Mouse (Mus musculus) heart, embryonic 15.5 days (tissue): Measurements from ENCODE around the gene Grasp. TPM values are rescaled to one million over a fixed set of nuclear protein-coding genes. Genes with fewer than 3 reads are reported as not detected.
A peak's percentile ranks its signal among the peaks of the same experiment; 100 is the strongest.

Source experiments
- ATAC-seq: fragments of 200-750 bp; cut with Nextera tagmentation; replicated peaks from 2 replicates; pipeline ENCODE4 v1.8.0; 2017; ENCODE audit warnings: low read depth, moderate TSS enrichment; ENCODE audit not compliant: insufficient number of reproducible peaks, insufficient read depth, low FRiP score
- H3K27ac ChIP-seq: fragments of 300-500 bp; sonication (generic); 2 replicates; pipeline ENCODE4 v1.5.1; 2015; ENCODE audit warnings: mild to moderate bottlenecking, inconsistent platforms
- H3K27me3 ChIP-seq: fragments of 300-500 bp; sonication (generic); 2 replicates; pipeline ENCODE4 v1.6.1; 2015; ENCODE audit warnings: inconsistent platforms
- H3K36me3 ChIP-seq: fragments of 300-500 bp; sonication (generic); 2 replicates; pipeline ENCODE4 v1.6.1; 2015; ENCODE audit warnings: mild to moderate bottlenecking, inconsistent platforms
- H3K4me1 ChIP-seq: fragments of 300-500 bp; sonication (generic); replicated peaks from 2 replicates; pipeline ENCODE4 v1.6.1; 2015; ENCODE audit warnings: inconsistent platforms
- H3K4me2 ChIP-seq: fragments of 300-500 bp; sonication (generic); 2 replicates; pipeline ENCODE4 v1.6.1; 2015; ENCODE audit warnings: inconsistent platforms, mild to moderate bottlenecking, moderate library complexity
- H3K4me3 ChIP-seq: fragments of 300-500 bp; sonication (generic); 2 replicates; pipeline ENCODE4 v1.5.1; 2015; ENCODE audit warnings: mild to moderate bottlenecking, inconsistent platforms
- H3K9ac ChIP-seq: fragments of 300-500 bp; sonication (generic); 2 replicates; pipeline ENCODE4 v1.6.1; 2015; ENCODE audit warnings: mild to moderate bottlenecking, inconsistent platforms
- H3K9me3 ChIP-seq: fragments of 300-500 bp; sonication (generic); replicated peaks from 2 replicates; pipeline ENCODE4 v1.6.1; 2016; ENCODE audit warnings: inconsistent platforms
- WGBS: fragments of 180-500 bp; shearing (Covaris S2); methylation state at CpG from one replicate; pipeline ENCODE4 v1.1.7; 2015; ENCODE audit warnings: mixed read lengths; 5-methylcytosine and 5-hydroxymethylcytosine counted together
- polyA plus RNA-seq: library from polyadenylated mRNA; unstranded; fragments of >200 nt; fragmentation: Nextera tagmentation; extraction: Ambion mirVana; gene quantifications from 2 replicates; pipeline ENCODE4 v1.2.1, GENCODE M21; 2015

Grasp gene
- polyA plus RNA-seq, 1 experiment from 2014 or later = 3.3 TPM

DNA sequence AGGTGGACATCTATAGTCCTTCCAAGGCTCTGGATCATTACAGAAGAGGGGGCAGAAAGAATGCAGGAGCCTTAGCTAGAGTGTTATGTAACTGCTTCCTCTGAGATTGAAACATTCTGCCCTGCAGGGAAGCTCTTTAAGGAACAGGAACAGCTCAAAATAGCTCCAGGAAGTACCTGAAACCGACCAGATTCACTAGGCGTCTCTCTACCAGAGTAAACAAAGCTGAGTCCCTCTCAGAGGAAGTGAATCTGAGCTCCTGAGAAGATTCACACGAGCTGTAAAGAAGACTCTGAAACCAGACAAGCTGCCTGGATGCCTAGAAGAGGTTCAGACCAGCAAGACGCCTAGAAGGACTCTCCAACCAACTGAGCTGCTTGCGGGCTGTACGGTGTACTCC, 28.6 kb downstream of the Grasp start:
- ATAC-seq = no peak
- Histone ChIP-seq H3K27ac (no peak overlapping the region), H3K4me3 (no peak overlapping the region), H3K36me3 (no peaks in the 10 kb centered on the region), H3K9ac (no peak overlapping the region), H3K9me3 (no peaks in the 10 kb centered on the region), H3K4me1 (peaks cover 52% of the 10 kb centered on the region), H3K4me2 (no peak overlapping the region), H3K27me3 (no peaks in the 10 kb centered on the region)
- WGBS = 76% methylated on average over 6 of the region's 6 CpGs

DNA sequence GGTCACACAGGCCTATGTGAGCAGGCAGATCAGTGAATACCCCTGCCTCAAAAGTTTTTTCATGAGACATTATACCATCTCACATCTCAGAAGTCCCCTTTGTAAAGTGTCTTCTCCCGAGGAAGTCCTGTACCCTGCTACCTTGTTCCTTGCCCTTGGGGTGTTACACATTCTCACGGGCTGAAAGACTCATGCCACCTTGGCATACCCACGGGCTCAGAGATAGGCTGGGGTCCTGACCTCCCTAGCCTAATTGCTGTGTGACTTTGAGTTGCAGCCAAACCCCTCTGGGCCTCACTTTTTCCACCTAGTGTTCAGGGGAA, 29.5 kb downstream of the Grasp start:
- no peaks in the 10 kb centered on the region for H3K36me3 ChIP-seq
- H3K27ac ChIP-seq = peak overlapping the region; percentile 70
- H3K4me2 ChIP-seq = peak overlapping the region; percentile 83
- no peaks in the 10 kb centered on the region for H3K27me3 ChIP-seq
- H3K9ac ChIP-seq = peak overlapping the region; percentile 86
- H3K4me3 ChIP-seq = peak overlapping the region; percentile 60
- H3K9me3 ChIP-seq = no peaks in the 10 kb centered on the region
- peaks cover 44% of the 10 kb centered on the region for H3K4me1 ChIP-seq
- ATAC-seq = no peak
- 22% methylated on average over 3 of the region's 3 CpGs for WGBS

DNA sequence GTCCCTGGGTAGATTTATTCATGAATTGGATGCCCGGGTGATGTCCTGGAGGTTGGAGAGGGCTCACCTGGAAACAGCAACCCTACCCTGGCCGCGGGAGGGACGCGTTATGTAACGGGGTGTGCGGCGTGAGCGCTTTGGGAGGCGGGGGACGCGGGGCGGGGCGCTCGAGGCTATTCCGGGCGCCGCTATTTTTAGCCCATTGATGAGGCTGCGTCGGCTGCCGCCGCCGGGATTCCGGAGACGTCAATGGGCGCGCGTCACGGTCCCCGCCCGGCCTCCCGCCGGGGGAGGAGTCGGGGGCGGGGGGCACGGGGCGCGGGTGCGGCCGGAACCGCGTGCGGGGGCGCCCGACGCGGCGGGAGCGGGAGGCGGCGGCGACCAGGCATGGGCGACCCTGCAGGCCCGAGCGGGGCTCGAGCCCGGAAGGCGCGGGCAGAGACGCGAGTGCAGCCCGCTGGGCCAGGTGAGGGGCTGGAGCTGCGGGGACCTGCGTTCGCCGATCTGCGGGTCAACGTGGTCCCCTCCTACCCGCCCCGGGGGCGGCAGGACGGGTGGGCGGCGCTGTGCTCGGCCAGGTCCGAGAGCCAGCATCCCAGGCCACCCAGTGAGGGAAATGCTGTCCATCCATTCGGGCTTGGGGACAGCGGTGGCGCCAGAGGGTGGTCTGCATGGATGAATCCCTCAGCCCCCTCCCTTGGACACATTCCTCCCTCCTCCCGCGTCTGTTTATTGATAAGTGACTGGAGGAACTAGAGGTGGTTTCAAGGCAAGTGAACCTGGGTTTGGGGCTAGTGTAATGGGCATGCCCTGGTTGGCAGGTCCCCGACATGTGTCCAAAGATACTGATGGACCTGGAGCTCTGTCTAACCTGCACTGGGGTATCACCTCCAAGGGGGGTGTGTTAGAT, 30.2 kb downstream of the Grasp start, which contains the start of gene Nr4a1:
TSS of gene Nr4a1 (plus strand) at position 384 of the 910 bp plus-strand sequence.
- peak within 1 kb of the TSS; percentile 83 for H3K4me2 ChIP-seq
- peak; percentile 70 for ATAC-seq
- H3K4me1 ChIP-seq = peaks cover 38% of the 10 kb centered on the region
- peak within 1 kb of the TSS; percentile 70 for H3K27ac ChIP-seq
- H3K9me3 ChIP-seq = no peaks in the 10 kb centered on the region
- WGBS = 2% methylated on average over 81 of the region's 82 CpGs
- H3K27me3 ChIP-seq = no peaks in the 10 kb centered on the region
- H3K4me3 ChIP-seq = peak within 1 kb of the TSS; percentile 60
- H3K36me3 ChIP-seq = no peaks in the 10 kb centered on the region
- peak within 1 kb of the TSS; percentile 86 for H3K9ac ChIP-seq

DNA sequence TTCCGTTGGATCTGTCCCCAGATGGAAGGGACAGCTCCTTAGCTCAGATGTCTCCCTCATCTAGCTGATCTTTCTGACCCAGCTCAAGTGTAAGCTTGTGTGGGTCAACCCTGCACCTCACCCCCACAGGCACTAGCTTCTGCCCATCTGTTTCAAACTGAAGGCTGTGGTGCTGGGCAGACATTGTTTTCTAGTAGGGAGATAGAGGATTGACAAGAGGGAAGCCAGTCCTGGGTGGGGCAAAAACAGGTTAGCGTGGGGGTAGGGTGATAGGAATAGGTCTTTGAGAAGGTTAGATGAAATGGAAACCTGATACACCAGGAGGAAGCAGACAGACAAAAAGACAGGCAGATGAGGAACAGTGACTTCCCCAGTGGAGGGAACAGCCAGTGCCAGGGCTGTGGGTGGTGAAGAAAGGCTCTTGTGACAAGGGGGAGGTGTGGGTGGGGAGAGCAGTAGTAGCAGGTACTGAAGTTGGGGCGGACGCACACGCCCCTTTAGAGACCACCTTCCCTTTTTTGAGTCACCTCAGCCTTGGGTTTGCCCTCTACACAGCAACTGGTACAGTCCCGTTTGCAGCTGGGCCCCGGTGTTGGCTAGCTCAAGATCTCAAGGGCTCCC, 32.0 kb downstream of the Grasp start:
- no peak overlapping the region for H3K4me3 ChIP-seq
- H3K36me3 ChIP-seq = no peaks in the 10 kb centered on the region
- H3K9me3 ChIP-seq = no peaks in the 10 kb centered on the region
- no peaks in the 10 kb centered on the region for H3K27me3 ChIP-seq
- peak overlapping the region; percentile 32 for H3K27ac ChIP-seq
- H3K4me1 ChIP-seq = peaks cover 51% of the 10 kb centered on the region
- H3K9ac ChIP-seq = no peak overlapping the region
- WGBS = 67% methylated on average over 7 of the region's 7 CpGs
- ATAC-seq = no peak
- no peak overlapping the region for H3K4me2 ChIP-seq

DNA sequence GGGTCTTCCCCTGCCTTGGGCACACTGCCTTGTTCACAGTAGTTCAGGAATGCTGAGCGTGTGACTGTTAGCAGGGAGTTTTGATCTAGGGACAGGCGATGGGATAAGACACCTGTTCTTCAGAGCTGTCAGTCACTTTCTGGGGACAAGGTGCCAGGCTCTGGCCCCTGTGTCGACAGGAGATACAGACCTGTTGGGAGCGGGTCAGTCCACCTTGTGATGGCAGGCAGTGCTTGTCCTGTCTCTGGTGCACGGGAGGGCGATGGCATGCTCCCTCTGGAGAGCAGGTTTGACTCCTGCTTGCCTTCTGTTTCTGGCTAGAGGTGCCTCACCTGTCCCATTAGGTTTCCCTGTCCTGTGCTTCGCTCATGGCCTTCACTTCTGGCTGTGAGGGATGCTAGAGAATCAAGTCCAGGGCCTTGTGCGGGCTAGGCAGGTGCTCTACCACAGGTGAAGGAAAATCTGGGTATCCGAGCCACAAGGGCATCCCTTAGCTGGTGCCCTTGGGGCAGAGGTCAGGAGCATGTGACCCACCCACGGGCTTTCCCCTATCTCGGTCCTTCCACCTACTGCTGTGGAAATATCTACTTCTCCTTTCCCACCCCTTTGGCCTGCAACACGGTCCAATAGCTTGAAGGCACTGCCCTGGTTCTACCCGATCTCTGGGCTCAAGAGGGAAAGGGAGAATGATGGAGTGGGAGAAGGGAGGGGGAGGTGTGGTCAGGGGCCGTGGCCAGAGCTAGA, 32.6 kb downstream of the Grasp start:
- ATAC-seq = no peak
- H3K36me3 ChIP-seq = no peaks in the 10 kb centered on the region
- H3K9me3 ChIP-seq = no peaks in the 10 kb centered on the region
- H3K9ac ChIP-seq = no peak overlapping the region
- peak overlapping the region; percentile 32 for H3K27ac ChIP-seq
- peaks cover 58% of the 10 kb centered on the region for H3K4me1 ChIP-seq
- H3K4me3 ChIP-seq = no peak overlapping the region
- WGBS = 66% methylated on average over 14 of the region's 14 CpGs
- no peaks in the 10 kb centered on the region for H3K27me3 ChIP-seq
- H3K4me2 ChIP-seq = no peak overlapping the region

DNA sequence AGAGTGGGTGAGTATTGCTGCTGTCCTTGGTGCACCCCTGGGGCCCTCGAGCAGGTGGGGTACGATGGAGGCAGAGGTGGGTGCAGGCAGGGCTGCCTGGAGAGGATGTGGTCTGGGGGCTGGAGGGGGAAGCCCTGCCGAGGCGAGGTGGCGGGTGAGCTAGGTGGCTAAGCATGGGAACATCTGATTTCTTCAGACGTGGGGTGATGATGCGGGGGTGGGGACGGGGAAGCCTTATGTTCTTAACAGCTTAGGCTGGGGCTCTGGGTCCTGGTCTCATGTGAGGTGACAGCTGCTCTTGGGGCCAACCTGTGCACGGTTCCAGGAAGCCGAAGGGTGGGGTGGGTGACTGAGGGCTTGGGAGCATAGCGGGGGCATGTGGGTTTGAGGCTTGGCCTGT, 34.4 kb downstream of the Grasp start:
- peaks cover 71% of the 10 kb centered on the region for H3K4me1 ChIP-seq
- 77% methylated on average over 11 of the region's 11 CpGs for WGBS

DNA sequence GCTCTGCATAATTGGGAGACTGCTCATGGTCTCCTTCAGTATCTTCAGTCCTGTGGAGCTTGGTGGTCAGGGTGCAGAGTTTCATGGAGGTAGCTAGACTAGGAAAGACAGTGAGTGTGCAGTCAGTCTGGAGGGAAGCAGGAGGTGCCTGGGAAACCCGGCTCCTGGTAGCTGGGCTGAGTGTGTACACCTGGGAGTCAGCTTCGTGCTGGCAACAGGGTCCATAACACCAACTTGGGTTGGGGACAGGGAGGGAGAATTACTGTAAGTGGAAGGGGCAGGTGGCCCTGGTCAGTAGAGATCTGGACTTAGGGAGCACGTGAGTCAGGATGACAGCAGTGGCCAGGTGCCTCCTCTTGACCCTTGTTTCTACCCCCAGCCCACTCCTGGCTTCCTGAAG, 35.9 kb downstream of the Grasp start:
- Histone ChIP-seq H3K9me3 (no peaks in the 10 kb centered on the region), H3K36me3 (no peaks in the 10 kb centered on the region), H3K27me3 (no peaks in the 10 kb centered on the region), H3K9ac (no peak overlapping the region), H3K4me3 (no peak overlapping the region), H3K4me1 (peaks cover 60% of the 10 kb centered on the region), H3K27ac (peak overlapping the region; percentile 93), H3K4me2 (no peak overlapping the region)
- 79% methylated on average over 3 of the region's 3 CpGs for WGBS
- no peak for ATAC-seq

More for the DNA sequence above, 34.4 kb downstream of the Grasp start:
- H3K27ac ChIP-seq = no peak overlapping the region
- no peak overlapping the region for H3K4me3 ChIP-seq
- H3K36me3 ChIP-seq = no peaks in the 10 kb centered on the region
- ATAC-seq = no peak
- H3K4me2 ChIP-seq = no peak overlapping the region
- H3K9ac ChIP-seq = no peak overlapping the region
- no peaks in the 10 kb centered on the region for H3K9me3 ChIP-seq
- no peaks in the 10 kb centered on the region for H3K27me3 ChIP-seq

DNA sequence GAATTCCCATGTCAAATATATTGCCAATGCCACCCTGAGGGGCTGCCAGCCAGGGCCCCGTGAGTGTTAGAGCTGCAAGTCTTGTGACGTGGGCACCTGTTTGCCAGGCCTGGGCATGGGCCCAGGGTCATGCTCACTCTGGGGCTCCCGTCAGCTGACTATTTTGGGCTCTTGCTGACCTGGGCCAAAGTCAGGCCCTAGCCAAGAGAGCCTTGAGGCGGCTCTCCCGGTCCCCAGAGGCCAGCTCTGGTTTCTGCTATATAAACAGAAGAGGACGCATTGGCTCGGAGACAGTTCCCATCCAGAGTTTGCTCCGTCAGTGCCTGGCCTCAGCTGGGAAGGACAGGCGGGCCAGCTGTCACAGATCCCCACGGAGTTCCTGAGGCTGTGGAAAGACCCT, 36.4 kb downstream of the Grasp start:
- 25% methylated on average over 10 of the region's 10 CpGs for WGBS
- peak overlapping the region; percentile 93 for H3K27ac ChIP-seq
- H3K9me3 ChIP-seq = no peaks in the 10 kb centered on the region
- peak; percentile 21; the same call in 1 of the 2 replicates for ATAC-seq
- H3K9ac ChIP-seq = peak overlapping the region; percentile 52; the same call in 1 of the 2 replicates
- H3K4me1 ChIP-seq = peaks cover 60% of the 10 kb centered on the region
- no peak overlapping the region for H3K4me3 ChIP-seq
- no peaks in the 10 kb centered on the region for H3K36me3 ChIP-seq
- H3K27me3 ChIP-seq = no peaks in the 10 kb centered on the region
- peak overlapping the region; percentile 50 for H3K4me2 ChIP-seq

DNA sequence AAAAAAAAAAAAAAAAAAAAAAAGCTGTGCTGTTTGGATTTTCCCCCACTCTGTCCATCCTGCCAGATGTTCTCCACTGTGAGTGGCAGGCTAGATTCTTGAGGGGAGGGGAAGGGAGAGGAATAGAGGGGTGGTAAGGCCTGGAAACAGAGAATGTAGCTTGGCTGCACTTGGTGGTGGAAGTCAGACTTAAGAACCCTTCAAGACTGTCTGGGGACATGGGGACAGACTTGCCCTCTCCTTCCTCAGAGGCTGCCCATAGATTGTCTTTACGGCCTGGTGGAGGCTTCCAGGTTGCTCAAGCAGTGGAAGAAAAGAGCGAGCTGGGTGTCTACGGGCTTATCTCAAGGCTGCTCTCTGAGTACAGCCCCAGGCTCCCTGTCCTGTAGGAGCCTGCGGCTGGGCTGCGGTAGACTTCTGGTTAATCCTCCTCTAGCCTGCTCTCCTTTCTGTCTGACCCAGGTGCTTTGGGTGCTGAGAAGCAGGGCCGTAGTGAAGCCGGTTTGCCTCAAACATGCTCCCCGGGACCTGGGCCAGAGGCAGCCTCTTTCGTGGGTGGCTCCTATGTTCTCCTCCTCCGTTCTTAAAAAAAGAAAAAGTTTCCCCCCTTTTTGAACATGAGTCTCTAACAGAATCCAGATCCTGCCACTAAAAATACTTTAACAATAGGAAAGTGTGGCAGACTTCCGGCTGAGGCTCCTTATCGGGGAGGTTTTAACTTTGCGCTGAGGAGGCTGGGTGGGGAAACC, 37.1 kb downstream of the Grasp start:
- Histone ChIP-seq H3K4me1 (peaks cover 60% of the 10 kb centered on the region), H3K27ac (peak overlapping the region; percentile 93), H3K27me3 (no peaks in the 10 kb centered on the region), H3K4me3 (peak overlapping the region; percentile 4; the same call in 1 of the 2 replicates), H3K36me3 (no peaks in the 10 kb centered on the region), H3K9me3 (no peaks in the 10 kb centered on the region), H3K9ac (peak overlapping the region; percentile 52), H3K4me2 (peak overlapping the region; percentile 50)
- 10% methylated on average over 13 of the region's 13 CpGs for WGBS
- ATAC-seq = no peak; the same call in 1 of the 2 replicates

DNA sequence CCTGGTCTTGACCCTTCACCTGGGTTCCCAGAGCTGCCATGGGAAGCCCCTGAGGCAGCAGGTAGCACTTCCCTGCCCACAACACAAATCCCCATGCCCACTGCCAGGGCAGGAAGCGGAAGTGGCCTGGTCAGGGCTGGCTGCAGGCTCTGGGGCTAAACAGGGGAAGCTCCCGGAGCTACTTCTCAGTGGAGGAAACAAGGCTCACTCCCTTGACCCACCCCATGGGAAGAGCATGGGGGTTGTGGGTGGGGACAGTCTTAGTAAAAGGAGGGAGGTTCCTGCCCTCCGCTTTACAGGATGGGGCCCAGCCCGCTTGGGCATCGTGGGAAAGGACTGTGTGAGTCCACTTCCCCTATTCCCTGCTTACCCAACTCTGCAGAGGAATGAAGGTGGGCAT, 38.5 kb downstream of the Grasp start:
- Histone ChIP-seq H3K27ac (peak overlapping the region; percentile 93), H3K36me3 (no peaks in the 10 kb centered on the region), H3K4me1 (peaks cover 55% of the 10 kb centered on the region), H3K4me3 (no peak overlapping the region), H3K9ac (no peak overlapping the region), H3K9me3 (no peaks in the 10 kb centered on the region), H3K4me2 (0 out of 2 replicates have a peak overlapping the region, but pooled peaks have one; percentile 1), H3K27me3 (no peaks in the 10 kb centered on the region)
- 71% methylated on average over 5 of the region's 5 CpGs for WGBS
- ATAC-seq = no peak; the same call in 1 of the 2 replicates
